Mouse (Mus musculus) gastrocnemius, adult 8-10 months (tissue): ENCODE data around the gene Capg. TPM values are rescaled to one million over a fixed set of nuclear protein-coding genes. Genes with fewer than 3 reads are reported as not detected.

Experiments used
- DNase-seq, 2 experiments: peaks; one replicate each; pipeline ENCODE4 v3.0.0; 2022; ENCODE audit warnings: low spot score in 2 of 2
- total RNA-seq, 4 experiments: library from RNA; stranded (reverse); gene quantifications; 2 replicates each; pipeline ENCODE4 v1.2.4; 2022

The Capg gene
- total RNA-seq, 4 experiments from 2014 or later = 8.5 to 12.4 (median 9.0) TPM

DNA sequence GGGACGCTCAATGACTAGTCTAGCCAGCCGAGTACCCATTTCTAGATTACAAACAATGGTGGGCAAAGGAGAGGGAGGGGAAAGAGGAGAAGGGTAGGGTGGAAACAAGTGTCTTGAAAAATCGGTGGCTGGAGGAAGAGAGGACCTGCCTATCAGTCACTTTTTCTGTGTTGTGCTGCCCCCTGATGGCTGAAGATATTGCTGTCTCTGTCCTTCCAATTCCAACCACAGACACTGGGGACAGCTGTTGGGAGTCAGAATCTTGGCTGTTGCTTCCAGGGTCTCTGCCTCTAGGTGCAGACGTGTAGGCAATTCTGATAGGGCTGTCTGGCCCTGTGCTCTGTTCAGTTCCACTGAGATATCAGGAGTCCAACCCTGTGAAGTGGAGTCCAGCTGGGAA is 21.9 kb downstream of the Capg start:
- peak; percentile 81 to 83 for DNase-seq

DNA sequence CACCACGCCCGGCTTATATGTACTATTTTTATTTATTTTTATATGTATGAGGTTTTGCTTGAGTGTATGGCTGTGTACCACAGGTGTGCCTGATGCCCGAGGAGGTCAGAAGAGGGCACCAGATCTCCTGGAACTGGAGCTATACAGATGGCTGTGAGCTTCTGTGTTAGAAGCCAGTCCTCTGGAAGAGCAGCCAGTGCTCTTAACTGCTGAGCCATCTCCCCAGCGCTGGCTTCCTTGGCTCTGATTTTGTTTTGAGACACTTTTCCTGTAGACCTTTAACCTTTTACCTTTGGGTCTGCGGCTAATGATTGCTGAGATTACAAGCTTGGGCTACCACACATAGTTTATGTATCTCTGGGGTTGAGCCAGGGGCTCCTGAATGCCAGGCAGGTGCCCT is 23.3 kb downstream of the Capg start:
- DNase-seq = no peak

DNA sequence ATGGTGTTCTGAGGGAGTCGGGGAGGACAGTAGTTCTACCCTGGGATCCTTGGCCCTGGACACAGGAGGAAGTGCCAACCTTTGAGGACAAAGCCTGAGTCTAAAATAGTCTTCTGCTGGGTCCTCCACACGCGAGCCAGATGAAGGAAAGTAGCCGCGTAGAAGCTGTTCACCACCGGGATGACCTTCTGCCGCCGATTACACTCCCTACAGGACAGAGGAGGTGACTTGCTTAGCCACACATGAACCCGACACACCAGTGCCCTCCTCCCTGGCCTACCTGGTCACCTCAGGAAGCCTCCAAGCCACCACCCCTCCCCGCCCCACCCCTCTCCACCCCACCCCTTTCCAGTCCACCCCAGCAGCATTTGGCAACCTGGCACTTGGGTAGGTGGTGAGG is 24.5 kb downstream of the Capg start:
- DNase-seq = no peak

DNA sequence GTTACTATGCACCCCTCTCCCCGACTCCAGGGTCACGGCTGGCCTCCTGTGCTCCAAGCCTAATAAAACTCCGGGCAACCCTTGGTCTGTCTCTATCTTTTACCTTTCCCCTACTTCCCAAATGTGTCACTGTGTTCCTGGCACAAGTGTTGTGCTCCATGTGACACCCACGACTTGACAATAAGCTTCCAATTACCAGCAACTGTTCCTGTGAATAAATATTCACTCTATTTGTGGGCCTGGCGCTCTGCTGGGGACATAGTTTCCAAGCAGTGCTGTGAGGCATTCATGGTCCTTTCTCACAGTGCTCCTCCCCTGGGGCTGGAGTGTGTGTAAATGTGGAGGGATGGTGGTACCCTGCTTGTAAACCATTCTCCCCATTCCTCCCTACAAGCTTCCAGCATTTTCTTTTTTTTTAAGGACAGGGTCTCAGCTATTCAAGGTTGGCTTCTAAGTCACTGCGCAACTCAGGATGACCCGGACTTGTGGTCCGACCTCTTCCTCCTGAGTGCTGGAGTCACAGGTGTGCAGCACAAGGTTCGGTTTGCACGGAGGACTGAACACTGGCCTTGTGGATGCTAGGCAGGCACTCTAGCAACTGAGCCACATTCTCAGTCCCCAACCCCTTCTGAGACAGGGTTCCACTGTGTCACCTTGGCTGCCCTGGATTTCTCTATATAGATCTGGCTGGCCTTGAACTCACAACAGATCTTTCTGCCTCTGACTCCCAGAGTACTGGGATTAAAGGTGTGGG is 26.6 kb downstream of the Capg start:
- DNase-seq = no peak

DNA sequence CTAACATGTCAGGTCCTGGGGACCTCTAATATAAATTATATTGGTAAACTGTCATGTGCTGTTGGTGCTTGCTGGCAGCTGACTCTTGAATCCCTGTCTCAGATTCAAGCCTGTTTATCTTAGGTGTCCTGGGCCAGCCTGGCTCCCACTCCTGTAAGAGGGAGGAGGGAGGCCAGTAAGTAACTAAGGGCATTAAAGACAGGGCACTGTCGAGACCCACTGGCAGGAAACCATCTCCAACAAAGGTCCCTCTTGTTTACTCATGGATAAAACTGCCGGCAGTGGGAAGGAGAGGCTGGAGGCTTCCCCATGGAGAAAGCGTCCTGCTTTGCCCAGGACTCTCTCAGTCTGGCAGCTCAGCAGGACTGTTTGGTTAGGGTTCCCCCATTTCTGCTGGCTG is 27.6 kb downstream of the Capg start:
- no peak for DNase-seq

DNA sequence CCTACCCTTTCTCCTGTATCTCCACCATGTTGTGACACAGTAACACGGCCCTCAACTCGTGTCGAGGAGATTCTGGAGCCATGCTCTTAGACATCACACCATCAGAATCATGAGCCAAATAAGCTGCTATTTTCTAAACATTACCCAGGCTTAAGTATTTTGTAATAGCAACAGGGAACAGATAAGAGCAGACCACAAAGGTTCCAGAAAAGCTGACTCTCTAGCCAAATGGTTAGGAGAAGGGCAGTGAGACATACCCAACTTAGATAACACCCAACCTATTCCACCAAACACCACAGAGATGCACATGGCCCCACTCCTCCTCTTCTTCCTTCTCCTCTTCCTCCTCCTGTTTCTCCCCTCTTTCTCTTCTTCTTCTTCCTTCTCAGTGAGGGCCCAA is 31.9 kb downstream of the Capg start:
- DNase-seq = no peak

DNA sequence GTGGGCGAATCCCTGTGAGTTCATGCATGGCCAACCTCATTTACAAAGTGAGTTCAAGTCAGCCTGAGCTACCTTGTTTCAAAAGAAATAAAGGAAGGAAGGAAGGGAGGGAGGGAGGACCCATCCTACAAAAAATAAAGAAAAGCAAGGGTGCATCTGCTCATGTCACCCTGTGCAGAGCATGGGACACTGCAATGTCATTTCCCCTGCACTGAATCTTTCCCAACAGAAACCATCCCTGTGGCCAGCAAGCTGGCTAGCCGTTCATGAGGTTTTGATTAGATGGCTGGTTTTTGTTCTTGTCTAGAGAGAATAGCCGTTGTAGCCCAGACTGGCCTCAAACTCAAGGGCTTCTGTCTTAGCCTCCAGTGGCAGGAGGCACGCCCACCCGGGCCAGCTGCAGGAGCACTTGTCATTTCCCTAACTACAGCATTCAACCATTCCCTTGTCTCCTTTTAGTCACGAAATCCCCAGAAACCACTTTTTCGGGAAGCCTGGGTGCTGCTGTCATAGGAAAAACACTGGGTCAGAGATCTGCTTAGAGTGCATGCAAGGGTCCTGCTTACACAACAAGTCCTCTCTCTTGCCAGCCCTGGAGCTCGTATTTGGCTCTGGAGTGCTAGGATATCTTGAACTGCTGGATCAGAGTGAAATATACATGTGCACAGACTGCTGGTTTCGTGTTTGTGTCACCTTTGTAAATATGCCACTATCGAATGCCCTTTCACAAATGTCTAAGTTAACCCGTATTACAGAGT is 37.6 kb downstream of the Capg start:
- DNase-seq = peak in 1 of 2 experiments; percentile 50

DNA sequence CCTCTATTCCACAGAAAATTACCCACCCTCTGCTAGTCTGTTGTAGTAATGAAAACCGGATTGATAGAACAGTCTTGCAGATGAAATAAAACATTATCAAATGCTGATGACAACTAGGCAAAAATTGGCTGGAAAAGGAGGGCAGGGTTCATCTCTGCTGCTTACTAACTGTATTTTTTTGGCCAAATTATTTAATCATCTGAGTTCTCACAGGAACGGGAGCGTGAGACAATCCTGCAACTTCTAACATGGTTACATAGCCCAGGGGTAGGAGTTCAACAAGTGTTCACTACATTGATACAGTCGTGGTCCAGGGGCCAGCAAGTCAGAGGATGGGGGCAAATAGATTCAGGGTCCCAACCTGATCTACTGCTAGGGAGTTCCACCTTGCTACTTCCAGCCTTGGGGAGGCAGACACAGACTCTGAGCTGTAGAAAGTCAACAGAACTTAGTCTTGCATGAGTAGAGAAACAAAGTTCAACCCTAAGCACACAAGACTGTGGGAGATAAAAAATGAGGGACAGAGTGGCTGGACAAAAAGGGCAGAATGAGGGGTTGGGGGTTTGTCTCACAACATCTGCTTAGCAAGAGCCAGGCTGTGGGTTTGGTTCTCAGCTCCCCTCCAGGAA is 39.1 kb downstream of the Capg start:
- no peak for DNase-seq

DNA sequence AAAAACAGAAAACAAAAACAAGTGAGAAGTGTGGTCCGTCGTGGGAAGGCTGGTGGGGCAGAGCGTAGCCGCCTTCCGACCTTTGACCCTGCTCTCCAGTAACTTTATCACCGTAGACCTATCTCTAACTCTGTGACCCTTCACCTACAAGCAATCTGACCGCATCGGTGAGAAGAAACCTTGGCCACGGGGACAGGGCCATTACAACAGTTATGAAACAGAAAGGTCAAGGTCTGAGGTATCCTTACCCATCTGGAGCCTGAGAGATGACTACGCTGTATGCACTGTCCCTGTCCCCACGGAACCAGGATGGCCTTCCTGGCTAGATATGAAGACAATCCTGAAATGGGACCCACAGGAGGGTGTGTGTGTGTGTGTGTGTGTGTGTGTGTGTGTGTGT is 40.0 kb downstream of the Capg start:
- no peak for DNase-seq

DNA sequence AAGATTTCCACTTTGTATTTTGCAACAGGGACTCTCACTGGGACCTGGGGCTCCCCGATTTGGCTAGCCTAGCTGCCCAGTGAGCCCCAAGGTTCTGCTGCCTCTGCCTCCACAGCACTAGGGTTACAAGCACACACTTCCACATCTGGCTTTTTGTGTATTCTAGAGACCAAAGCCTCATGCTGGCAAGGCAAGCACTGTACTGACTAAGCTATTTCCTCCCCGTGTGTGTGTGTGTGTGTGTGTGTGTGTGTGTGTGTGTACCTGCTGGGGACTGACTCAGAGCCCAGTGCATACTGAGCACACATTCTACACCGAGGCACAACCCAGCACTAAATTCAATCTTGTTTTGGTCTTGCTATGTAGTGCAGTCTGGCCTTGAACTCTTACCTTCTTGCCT is 42.5 kb downstream of the Capg start:
- no peak for DNase-seq

DNA sequence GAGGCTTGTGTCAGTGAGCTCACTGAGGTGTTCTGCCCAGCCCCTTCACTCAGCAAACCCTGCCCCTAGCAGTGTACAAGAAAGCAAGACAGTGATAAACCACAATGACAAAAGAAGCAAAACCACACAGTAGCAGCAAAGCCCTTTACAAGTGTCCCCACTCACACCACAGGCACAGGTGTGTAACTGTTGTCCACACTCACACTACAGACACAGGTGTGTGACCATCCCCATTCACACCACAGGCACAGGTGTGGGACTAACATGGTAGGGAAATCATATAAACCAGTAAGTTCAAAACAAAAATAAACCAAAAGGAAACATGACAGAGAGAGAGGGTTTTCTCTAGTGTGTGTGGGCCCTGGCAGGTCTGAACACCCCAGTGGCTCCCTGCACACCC is 44.1 kb downstream of the Capg start:
- no peak for DNase-seq

DNA sequence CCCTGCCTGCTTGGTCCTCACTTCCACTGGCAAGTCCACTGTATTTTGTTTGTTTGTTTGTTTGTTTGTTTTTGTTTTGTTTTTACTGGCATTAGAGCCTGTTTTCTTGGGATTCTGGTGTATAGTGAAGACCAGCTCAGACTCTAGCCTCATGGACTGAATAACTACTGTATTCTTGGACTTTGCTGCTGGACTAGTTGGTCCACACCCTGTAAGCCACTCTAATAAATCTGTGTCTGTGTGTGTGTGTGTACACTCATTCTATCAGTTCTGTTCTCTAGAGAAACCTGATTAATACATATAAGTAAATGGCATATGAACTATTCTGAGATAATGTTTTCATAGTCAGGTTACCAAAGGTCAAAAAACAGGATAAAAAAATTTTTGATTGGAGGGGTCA is 45.9 kb downstream of the Capg start:
- DNase-seq = no peak

DNA sequence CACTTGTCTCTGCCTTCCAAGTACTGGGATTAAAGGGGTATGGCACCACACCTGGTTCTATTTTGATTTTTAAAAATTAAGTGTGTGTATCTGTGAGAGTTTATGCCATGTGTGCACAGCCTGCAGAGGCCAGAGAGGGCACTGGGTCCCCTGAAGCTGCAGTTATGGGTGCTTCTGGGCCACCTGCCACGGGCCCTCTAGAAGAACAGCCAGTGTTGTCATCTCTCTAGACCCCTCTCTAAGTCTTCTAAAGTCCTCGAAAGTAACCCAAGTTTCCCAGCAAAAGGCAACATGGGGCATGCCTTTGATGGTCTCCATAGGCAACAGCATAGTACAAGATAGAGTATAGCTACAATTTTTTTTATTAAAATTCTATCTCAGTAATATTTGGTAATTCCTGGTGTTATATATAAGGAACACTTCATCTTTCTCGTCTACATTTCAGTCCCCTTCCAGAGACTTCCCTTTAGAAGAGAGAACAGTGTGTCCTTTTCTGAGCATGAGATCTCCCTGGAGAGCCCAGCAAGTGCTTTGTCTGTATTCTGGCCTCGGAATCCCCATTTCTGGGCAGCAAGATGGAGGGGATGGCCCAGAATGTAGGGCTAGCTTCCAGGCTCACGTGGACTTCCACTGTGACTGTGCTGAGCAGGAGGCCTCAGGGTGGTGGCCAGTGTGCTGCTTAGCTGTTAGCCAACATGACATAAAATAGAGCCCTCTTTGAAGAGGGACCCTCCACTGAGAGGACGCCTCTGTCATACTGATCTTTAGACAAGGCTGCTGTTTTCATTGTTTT is 49.0 kb downstream of the Capg start:
- peak; percentile 61 to 68 for DNase-seq

DNA sequence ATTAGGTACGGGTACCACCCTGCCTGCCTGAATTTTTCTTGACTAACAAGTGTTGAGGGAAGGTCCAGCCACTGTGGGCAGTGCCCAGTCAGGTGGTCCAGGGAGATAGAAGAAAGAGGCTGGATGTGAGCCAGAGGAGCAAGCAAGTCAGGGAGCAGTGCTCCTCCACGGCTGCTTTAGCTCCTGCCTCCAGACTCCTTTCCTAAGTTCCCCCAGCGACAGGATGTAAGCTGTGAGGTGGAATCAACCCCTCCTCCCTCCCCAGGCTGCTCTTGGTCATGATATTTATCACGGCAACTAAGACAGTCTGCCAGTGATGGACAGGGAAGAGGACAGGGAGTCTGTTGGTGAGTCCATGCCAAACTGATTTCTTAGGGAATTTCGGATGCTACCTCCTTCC is 49.7 kb downstream of the Capg start:
- no peak for DNase-seq

DNA sequence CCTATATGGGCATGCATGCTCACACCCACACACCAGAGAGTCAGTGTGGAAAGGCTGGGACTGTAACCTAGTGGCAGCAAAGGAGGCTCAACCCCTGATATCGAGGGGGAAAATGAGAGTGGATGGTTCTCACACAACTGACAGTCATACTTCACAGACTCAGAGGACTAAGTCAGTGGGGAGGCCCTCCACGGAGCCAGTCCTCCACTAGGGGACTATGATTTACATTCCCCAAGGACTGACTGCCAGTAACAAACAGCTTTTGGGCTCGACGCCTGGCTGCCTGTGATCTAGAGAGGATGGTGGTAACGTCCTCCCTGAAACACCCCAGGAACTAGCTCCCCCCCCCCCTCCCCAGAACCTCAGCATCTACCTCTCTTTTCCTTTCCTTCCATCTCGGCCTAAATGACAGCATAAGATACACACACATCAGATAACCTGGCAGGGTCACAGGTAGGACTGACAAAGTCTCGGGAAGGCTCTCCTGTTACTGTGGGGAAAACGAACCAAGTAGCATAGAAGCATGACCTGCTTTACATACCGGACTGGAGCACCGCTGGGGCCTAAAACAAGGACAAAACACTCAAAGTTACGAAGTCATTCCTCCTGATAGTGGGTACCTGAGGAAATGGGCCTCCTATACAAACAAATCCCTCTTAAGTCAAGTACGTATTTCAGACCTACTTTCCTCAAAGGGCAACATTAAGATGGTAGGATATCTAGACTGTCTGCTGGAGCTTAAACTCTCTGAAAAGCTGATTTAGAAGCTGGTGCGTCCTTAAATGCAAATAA is 53.1 kb downstream of the Capg start:
- DNase-seq = no peak

DNA sequence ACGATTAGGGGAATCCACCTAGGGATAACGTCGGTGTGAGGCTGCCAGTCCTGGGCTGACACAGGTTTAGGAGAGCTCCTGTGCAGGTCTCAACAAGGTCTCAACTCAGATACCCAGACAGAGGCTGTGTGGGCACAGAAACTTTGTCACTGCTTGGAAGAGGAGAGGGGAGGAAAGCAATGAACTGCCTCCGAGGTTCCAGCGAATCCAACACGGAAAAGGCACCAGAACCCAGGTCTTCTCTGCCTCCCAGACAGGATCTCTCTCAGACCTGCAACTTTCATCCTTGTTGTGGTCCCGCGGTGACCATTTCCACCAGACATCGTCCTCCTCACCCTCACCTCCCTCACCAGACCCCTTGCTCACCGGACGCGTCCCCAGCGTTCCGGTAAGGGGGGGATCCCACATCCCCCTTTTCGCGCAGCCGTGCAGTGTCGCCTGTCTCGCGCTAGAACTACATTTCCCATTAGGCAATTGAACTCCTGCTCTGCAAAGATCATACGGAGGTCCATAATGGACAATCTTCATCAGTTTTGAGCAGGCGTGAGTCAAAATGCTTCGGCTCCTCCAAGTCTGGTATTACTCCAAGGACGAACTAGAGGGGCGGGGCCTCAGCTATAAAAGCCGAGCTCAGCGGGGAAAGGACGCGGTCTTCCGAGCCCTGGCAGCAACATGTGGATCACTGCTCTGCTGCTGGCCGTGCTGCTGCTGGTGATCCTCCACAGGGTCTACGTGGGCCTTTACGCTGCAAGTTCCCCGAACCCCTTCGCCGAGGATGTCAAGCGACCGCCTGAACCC is 54.0 kb downstream of the Capg start, which contains the start of the genes Elmod3 and Retsat:
TSS of gene Elmod3 (minus strand) at position 458 of the 798 bp plus-strand sequence.
TSS of gene Retsat (plus strand) at position 520 of the 798 bp plus-strand sequence.
- peak; percentile 93 to 96 for DNase-seq

DNA sequence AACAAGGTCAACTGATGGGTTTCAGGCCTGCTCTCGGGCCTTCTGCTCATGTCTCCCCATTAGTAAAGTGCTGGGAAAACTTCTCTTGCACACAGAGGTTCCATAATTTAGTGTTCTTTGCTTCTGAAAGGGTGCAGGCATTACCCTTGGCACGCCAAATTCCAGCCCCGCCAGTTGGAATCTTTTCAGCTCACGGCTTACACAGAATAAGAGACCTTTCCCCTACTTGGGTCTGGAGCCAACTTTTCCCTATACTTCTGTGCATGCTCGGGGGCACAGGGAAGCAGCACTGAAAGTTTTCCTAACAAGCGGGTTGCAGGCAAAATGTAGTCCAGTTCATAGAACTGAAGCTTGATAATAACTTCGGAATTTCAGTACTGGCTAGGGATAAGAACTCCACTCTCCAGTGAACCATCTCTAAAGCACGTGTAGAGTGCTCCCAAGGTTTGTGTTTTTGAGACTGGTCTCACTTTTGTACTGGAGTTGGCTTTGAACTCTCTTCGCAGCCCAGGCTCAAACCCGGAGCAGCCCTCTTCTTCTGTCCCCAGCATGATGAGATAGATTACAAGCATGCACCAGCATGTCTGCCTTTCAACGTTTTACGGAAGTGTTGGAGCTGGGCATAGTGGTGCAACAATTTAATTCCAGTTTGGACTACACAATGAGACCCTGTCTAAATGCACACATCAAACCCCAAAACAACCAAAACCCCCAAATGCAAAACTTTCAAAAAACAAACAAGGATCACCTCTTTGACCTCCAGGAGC is 54.8 kb downstream of the Capg start:
- peak in 1 of 2 experiments; percentile 44 for DNase-seq

DNA sequence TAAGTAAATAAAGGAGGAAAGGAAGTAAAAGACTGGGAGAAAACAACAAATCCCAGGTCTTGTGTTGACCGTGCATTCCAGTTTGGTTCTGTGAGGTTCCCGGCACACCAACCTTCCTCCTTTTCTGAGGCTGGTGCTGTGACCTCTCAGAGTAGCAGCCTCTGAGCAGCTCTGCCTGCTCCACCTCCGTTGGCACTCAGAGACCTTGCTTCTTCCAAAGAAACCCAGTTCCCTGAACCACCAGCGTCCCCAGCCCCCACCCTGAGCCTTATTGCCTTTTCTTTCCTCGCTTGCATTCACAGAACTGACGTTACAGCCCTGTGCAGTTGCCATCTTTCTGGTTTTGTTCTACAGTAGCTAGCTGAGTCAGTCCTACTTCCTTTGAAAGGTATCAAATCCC is 56.0 kb downstream of the Capg start:
- DNase-seq = no peak

DNA sequence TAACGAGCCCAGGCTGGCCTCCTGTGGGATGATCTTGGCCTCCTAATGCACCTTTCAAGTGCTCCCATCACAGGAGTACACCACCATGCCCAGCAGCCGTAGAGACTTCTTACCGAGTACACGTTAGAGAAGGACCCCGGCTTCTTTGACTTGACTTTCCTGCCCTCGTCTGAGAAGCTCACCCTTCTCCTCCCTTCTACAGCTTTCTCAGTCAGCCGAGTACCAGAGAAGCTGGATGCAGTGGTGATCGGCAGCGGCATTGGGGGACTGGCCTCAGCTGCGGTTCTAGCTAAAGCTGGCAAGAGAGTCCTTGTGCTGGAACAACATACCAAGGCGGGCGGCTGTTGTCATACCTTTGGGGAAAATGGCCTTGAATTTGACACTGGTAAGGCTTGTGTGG is 56.6 kb downstream of the Capg start:
- DNase-seq = no peak
